Mouse (Mus musculus) retina, postnatal 7 days (tissue): ENCODE measurements around the gene Ano3.
"Not testable (repeated sequence)": the region's sequence is repeated elsewhere in the genome, so short reads cannot be mapped to it uniquely, and the experiment has no call there.

Experiments used
- DNase-seq: peaks from one replicate; pipeline ENCODE4 v3.0.0-alpha.2; 2012; ENCODE audit warnings: low read depth, low spot score

Ano3 gene

GRCm38 (mm10) chr2:110950823-110951222 lies at the start of gene Ano3:
Ano3 (minus strand) TSS chr2:110950923.
- DNase-seq: not testable (repeated sequence)

- no peak for DNase-seq
These were observed 39.3 kb upstream of the Ano3 start for GRCm38 (mm10) chr2:110990071-110990470.

- DNase-seq: no peak
These were observed 38.8 kb upstream of the Ano3 start for GRCm38 (mm10) chr2:110989539-110989938.

- no peak for DNase-seq
These were observed 35.1 kb upstream of the Ano3 start for GRCm38 (mm10) chr2:110985853-110986271.

- no peak for DNase-seq
These were observed 31.0 kb upstream of the Ano3 start for GRCm38 (mm10) chr2:110981733-110982132.

GRCm38 (mm10) chr2:110979610-110980009 lies 28.9 kb upstream of the Ano3 start:
- no peak for DNase-seq

GRCm38 (mm10) chr2:110976871-110977270 lies 26.1 kb upstream of the Ano3 start:
- no peak for DNase-seq

- DNase-seq: no peak
These were observed 19.4 kb upstream of the Ano3 start for GRCm38 (mm10) chr2:110970158-110970557.

- DNase-seq: no peak
These were observed 14.7 kb upstream of the Ano3 start for GRCm38 (mm10) chr2:110965398-110965797.

- no peak for DNase-seq
These were observed 305 bp downstream of the Ano3 start for GRCm38 (mm10) chr2:110950432-110950803.

GRCm38 (mm10) chr2:110949679-110950431 lies 868 bp downstream of the Ano3 start:
- DNase-seq: peak; percentile 24

- DNase-seq: no peak
These were observed 5.6 kb downstream of the Ano3 start for GRCm38 (mm10) chr2:110945171-110945570.

GRCm38 (mm10) chr2:110935691-110936090 lies 15.0 kb downstream of the Ano3 start:
- DNase-seq: no peak

- DNase-seq: no peak
These were observed 21.6 kb downstream of the Ano3 start for GRCm38 (mm10) chr2:110929126-110929525.

GRCm38 (mm10) chr2:110909506-110909905 lies 41.2 kb downstream of the Ano3 start:
- DNase-seq: no peak

- DNase-seq: no peak
These were observed 44.2 kb downstream of the Ano3 start for GRCm38 (mm10) chr2:110906473-110906872.

- DNase-seq: no peak
These were observed 54.0 kb downstream of the Ano3 start for GRCm38 (mm10) chr2:110896477-110897270.

GRCm38 (mm10) chr2:110871650-110872049 lies 79.1 kb downstream of the Ano3 start:
- DNase-seq: no peak

- DNase-seq: no peak
These were observed 85.1 kb downstream of the Ano3 start for GRCm38 (mm10) chr2:110865584-110865983.

- no peak for DNase-seq
These were observed 87.3 kb downstream of the Ano3 start for GRCm38 (mm10) chr2:110863376-110863775.

GRCm38 (mm10) chr2:110839559-110840243 lies 111.0 kb downstream of the Ano3 start:
- DNase-seq: no peak

GRCm38 (mm10) chr2:110816189-110816588 lies 134.5 kb downstream of the Ano3 start:
- no peak for DNase-seq
